Mouse (Mus musculus) frontal cortex, postnatal 25 days (tissue): ENCODE results near the gene Dact1.

Experiments
- DNase-seq, 2 experiments: peaks; one replicate each; pipeline ENCODE4 v3.0.0; 2022; ENCODE audit warnings: low spot score in 2 of 2

Gene Dact1

DNA sequence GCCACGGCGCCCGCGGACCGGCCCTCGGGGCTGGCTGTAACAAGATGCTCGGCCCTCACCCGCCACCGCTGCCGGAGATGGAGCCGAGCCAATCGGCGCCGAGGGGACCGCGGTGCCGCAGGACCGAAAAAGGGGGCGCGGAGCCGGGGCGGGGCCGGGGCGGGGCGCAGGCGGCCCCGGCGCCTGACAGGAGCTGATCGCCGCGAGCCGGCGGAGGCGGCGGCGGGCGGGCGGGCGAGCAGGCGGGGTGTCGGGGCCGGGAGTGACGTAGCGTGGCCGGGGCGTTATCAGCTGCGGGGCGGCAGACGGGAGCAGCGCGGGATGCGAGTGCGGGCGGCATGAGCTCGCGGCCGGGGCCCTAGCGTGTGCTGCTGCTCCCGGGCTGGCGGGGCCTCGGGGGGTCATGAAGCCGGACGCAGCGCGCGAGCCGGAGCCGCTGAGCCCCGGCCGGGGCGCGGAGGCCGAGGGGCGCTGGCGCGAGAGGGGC is at the start of gene Dact1:
Gene Dact1 (plus strand): TSS at position 304 of the 487 bp plus-strand sequence.
- DNase-seq, result peak; percentile 18 to 43

DNA sequence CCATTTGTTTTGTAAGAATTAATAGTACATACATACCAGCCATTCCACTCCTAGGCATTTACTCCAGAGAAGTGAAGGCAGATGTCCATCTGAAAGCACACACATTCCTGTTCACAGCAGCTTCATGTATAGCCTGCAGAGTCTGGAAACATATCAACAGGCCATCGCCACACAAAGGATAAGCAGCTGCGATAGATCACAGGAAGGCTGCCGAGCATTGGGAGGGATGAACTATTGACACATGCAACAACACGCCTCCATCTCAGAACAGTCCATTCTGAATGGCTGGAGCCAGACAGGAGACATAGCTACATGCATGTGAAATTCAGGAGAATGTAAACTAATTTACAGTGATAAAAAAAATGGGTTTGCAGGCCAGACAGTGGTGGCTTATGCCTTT is 45.5 kb upstream of the Dact1 start:
- no peak for DNase-seq

DNA sequence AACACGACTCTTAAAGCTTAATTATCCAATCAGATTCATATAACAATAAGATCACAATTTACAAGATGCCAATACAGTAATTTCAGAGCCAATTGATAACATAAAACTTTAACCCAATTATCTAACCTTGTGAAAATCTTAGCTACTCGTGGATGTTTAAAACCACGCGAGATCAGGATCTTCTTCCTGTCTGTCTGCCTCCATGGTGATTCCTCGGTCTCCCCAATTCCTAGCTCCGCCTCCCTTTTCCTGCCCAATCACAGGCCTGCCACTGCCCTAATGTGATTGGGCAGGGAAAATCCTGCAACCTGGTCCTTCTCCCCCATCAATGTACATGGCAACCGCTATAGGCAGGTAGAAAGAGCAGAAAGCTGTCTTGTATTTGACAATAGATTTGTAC is 40.3 kb upstream of the Dact1 start:
- DNase-seq, result no peak

GRCm38 (mm10) chr12:71271131-71271530 is 38.6 kb upstream of the Dact1 start:
- no peak for DNase-seq

DNA sequence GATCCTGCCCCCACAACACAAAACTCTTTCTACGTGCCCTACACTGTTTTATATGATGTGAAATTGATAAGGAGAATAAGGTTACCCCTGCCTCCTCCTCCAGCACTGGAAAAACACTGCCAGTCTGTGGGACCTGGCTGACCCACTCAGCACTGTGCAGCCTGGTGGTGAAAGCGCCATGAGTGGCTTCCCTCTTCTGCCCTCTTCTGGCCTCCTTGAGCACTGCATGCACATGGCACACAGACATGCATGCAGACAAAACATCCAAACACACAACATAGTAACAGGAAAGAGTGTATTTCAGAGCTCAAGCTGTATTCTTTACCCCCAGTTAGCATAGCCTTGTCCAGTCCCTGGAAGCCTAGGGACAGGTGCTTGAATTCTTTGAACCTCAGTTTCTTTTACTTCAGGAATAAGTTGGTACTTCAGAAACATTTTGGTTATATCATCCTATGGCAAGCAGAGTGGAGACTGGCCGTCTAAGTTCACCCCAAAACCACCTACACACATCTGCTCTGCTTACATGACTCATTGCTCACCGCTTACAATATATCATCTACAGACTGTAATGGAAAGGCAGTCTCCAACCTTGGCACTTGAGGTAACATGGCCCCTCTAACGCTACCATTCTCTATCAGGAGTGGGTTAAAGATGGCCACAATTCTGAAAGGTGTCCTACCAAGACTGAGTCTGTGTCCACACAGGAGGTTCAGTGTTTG is 35.0 kb upstream of the Dact1 start:
- DNase-seq, result no peak

DNA sequence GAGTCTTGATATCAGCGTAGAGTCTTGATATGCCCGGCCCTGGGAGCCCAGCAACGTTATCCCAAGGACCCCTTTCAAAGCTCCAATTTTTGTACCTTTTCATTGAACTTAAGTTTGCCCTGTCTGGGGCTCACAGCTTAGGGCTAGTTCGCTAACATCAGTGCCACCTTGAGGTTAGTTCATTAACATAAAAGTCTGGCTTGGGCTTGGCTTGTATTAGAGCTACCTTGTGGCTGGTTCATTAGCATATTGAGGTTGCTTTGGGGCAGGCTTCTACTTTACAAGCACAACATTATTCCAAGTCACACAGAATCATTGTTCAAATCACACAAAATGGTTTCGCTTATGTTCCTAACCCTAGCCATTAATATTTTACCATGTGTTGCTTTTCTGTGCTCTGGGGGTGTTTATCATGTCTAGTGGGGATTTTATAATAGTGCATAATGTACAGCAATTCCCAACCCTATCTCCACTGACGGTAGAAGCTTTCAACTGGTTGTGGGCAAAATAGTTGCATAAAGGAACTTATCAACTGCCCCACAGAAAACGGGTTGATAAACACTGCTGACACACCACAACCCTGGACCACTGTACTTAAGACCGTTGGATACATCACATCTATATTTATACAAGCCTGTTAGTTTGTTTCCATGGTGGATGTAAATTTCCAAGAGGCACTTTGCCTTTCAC is 33.6 kb upstream of the Dact1 start:
- DNase-seq, result no peak

DNA sequence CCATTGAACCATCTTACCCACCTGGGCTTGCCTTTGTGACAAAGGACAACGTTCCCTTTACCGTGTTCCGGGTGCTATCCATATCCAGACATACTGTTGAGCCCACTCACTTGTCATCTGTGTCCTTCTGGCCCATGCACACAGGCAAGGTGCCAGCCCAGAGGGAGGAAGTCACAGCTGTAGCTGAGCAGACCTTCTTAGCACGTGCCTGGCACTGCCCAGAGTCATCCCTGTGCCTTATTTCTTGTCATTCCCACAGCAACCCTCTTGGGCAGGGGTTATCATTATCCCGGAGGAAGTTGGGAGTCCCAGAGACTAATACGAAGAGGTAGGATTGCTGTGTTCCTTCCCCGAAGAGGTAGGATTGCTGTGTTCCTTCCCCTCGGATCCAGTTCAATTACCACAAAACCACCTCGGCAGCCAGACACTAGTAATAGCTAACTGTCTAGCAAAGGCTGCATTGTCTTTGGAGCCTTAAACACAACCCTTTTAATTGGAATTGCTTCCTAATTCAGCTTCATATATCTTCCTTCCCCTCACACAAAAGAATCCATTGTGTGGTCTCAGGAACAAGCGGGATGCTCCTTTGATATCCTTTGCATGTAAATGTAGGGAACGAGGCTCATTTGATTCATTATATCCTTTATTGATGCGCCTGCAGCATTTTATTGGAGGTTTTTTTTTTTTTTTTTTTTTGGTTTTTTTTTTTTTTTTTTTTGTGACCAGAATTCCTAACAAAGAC is 30.0 kb upstream of the Dact1 start:
- no peak for DNase-seq

GRCm38 (mm10) chr12:71281201-71281768 is 28.4 kb upstream of the Dact1 start:
- no peak for DNase-seq

DNA sequence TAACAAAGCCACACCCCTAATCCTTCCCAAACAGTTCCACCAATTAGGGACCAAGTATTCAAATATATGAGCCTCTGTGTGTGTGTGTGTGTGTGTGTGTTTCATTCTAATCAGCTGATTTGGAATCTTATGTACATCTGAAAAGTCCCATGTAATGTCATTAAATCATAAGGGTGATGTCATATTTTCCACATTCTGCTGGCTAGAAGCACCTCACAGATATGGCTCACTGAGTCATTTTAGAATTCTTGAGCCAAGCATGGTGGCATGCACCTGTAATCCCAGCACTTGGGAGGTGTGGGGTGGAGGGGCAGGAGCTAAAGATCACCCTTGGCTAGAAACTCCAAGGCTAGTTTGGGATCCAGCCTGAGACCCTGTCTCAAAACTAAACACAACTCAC is 24.3 kb upstream of the Dact1 start:
- no peak for DNase-seq

- DNase-seq, result no peak
These were observed 19.2 kb upstream of the Dact1 start for GRCm38 (mm10) chr12:71290460-71290859.

DNA sequence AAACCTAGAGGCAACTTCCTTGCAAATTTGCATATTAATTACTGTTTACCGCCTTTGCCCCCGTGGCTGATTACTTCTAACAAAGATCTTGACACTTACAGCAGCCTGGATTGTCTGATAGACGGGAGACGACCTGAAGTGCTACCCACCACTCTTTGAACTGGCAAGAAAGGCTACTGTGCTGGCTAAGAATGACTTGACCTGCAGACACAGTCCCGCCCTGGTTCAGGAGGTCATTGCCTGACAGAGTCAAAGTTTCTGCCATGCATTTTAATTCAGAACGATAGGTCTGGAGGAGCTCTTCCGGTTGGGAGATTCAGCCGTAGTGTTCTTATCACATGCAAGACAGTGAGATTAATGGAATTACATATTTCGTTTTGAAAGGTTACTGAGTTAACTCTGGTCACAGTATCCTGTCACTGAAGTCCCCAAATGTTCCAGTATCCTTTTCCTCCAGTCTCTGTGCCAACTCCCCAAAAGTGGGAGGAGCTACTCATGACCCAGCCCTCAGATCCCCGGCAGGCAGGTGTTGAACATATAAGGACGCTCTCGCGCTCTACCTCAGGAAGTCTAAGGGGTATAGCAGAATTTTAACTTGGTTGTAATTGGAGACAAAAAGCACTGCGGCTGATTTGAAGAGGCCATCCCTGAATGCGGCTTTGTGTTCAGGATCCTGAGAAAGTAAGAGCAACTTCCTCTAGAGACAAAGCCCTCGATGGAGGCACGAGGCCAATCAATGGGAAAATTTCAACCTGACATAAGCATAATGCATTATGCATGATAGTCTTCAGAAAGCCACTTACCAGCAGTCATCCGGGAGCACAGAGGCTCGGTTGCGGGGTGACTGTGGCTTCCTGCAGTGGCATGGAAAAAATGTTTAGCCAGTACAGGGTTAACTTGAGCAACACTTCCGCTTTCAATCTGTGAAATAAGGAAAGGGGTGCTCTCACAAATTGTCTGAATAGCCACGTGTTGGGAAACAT is 15.4 kb upstream of the Dact1 start:
- no peak for DNase-seq

DNA sequence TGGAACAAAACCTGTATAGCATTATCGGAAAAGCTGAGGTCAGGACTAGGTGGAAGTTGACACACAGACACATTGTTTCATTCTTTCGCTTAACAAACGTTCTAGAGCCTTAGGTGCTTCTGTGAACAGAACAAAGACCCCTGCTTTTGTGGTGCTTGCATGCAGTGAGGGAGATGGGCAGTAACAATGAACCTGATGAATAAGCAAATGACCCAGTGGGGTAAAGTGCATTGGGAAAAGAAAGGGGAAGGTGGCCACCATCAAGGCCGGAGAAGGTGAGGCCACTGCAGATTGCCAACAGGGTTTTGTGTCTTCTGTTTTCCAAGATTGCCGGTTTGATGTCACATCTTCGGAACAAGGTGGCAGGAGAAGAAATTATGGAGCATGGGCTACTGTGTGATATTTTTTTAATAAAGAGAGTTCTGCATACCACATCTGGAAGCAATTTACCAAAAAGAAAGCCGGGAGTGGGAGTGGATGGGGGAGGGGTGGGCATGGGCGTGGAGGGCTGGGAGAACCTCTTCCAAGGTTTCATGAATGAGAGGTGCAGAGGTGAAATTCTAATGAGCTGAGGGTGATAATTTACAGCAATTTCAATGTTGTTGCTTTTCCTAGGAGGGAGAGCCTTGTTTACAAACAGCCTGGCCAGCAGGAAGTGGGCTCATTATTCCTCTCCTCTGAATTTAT is 12.7 kb upstream of the Dact1 start:
- no peak for DNase-seq

GRCm38 (mm10) chr12:71310068-71310931 is 616 bp downstream of the Dact1 start:
- peak; percentile 12 to 13 for DNase-seq

GRCm38 (mm10) chr12:71311237-71311887 is 1.7 kb downstream of the Dact1 start:
- DNase-seq, result peak; percentile 17 to 43

- no peak for DNase-seq
These were observed 8.6 kb downstream of the Dact1 start for GRCm38 (mm10) chr12:71318239-71318638.

DNA sequence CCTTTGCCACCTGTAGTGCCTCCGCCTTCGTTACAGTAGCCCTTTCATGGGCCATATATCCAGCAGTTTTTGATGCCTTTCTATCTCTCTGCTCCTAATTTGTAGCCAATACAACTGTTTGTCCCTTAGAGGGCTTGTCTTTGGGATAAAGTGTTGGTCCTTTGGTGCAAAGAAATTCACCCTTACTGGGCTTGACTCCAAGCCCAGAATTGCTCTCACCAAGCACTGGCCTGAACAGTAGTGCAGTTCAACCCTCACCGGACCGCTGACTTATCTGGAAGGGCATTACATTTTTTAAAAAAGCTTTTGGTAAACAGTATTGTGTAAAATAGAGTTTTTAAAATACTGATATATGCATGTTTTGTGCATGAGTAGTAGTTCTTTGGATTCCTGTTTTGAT is 9.9 kb downstream of the Dact1 start:
- no peak for DNase-seq

- no peak for DNase-seq
These were observed 23.0 kb downstream of the Dact1 start for GRCm38 (mm10) chr12:71332646-71333045.

GRCm38 (mm10) chr12:71333561-71333960 is 23.9 kb downstream of the Dact1 start:
- DNase-seq, result no peak

GRCm38 (mm10) chr12:71337025-71337582 is 27.4 kb downstream of the Dact1 start:
- DNase-seq, result no peak
